Mouse (Mus musculus) large intestine, adult 2 months (tissue): ENCODE data around the gene Mrpl3. TPM values are rescaled to one million over a fixed set of nuclear protein-coding genes. Genes with fewer than 3 reads are reported as not detected.

Experiments
- DNase-seq: peaks from one replicate; pipeline ENCODE4 v3.0.0-alpha.2; 2012; ENCODE audit warnings: low read depth, low spot score
- WGBS: fragments of 180-500 bp; shearing (Covaris S2); methylation state at CpG from one replicate; pipeline ENCODE4 v1.1.7; 2018; 5-methylcytosine and 5-hydroxymethylcytosine counted together
- polyA plus RNA-seq: library from polyadenylated mRNA; depleted of rRNA; stranded (reverse); fragments of >200 nt; gene quantifications from 2 replicates; pipeline ENCODE4 v1.2.3, GENCODE M21; 2012; rRNA removed

Mrpl3 gene
- 34.6 and 41.1 TPM in 2 replicates for polyA plus RNA-seq

DNA sequence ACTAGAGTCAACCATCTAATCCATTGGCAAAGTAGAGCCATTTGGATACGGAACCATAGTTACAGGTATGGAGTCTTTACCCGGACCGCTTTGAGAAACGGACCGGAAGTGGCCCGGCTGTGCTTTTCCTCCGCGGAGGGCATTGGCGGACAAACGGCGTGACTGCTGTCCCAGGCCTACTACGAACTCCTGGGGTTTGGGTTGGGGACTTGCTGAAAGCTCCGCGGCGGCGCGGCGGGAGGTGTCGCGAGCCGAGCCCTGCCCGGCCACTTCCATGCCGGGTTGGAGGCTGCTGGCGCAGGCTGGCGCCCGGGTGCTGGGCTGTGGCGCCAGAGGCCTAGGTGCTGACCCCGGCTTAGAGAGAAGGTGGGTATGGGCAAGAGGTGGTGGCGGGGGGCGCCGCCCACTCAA lies at the start of gene Mrpl3:
Gene Mrpl3, plus strand, starts transcription at position 93 of the 411 bp plus-strand sequence.
- DNase-seq = peak; percentile 47
- WGBS = under 1% methylated on average over 31 of the region's 31 CpGs

DNA sequence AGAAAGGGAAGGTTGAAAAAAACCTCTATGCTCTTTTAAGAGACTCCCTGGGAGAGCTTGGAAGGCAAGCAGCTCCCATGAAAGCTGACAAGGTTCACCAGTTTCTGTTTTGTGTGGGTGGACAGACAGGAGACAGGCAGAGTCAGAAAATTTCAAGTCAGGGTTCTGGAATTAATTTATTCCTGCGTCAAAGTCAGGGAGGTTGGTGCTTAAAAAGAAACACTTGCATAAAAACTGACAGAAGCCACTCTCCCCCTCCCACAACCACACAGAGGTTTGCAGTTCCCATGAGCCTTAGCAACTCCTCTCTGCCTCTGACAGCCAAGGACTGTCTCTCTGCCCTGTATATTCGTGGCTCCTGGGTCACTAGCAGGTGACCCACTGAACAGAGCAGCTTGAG lies 42.3 kb upstream of the Mrpl3 start:
- DNase-seq = no peak
- 34% methylated on average over 2 of the region's 2 CpGs for WGBS

- no peak for DNase-seq
- WGBS = 86% methylated on average over 7 of the region's 7 CpGs
These were observed 34.9 kb upstream of the Mrpl3 start for GRCm38 (mm10) chr9:105018186-105018585.

- 70% methylated on average over 3 of the region's 3 CpGs for WGBS
- DNase-seq = no peak
These were observed 24.7 kb upstream of the Mrpl3 start for GRCm38 (mm10) chr9:105028311-105028710.

GRCm38 (mm10) chr9:105032572-105032971 lies 20.5 kb upstream of the Mrpl3 start:
- WGBS = 80% methylated on average over 9 of the region's 9 CpGs
- DNase-seq = no peak

DNA sequence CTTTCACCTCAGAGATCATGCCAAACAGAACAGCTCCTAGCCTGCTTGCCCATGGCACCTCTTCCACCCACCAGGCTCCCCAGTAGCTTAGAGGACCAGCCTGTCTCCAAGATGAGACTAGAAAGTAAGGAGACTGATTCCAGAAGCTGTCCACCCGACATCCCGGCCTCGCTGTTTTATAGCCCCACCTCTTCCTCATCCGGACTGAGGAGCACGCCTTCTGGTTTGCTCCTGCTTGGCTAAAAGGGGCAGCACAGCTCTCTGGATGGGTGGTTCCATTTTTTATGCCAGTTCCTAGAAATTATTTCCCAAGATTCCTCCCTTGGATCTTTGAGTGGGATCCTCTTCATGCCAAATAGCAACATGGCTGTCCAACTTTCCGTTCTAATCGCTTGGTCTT lies 19.4 kb upstream of the Mrpl3 start:
- DNase-seq = no peak
- 82% methylated on average over 7 of the region's 7 CpGs for WGBS

DNA sequence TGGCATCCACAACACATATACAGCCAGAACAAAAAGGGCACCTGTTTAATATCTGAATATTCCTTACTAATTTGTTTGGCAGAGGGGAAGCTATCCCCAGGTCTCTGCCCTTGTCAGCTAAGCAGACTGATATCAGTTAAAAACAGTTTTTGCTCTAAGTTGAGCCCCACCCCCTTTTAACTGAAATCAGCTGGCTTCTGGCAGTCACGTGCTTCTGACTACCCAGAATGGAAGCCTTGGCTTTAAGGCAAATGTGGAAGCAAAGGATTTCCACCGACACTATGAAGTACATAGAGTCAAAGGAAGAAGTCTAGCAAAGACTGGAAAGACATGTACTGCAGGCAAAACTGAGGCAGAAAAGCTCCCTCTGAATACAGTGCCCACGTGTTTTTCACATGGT lies 15.2 kb upstream of the Mrpl3 start:
- whole genome bisulfite sequencing = 66% methylated on average over 3 of the region's 3 CpGs
- no peak for DNase-seq

DNA sequence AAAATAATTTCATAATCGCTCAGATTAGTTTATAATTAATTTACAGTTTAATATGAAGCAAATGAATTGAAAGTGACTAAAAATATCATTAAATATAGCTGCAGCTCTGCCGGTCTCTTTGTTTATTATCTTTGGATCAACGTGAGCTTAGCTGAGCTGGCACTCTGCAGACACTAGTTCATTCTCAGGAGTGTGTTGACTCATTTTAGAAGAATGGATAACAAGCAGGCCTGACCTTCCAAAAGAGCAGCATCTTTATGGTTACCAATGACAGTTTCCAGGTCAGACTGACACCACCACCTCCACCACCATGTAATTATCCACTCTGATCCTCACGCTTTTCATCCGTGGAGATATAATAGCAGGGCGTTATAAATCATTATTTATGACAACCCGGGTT lies 7.0 kb upstream of the Mrpl3 start:
- 70% methylated on average over 7 of the region's 7 CpGs for WGBS
- DNase-seq = no peak

DNA sequence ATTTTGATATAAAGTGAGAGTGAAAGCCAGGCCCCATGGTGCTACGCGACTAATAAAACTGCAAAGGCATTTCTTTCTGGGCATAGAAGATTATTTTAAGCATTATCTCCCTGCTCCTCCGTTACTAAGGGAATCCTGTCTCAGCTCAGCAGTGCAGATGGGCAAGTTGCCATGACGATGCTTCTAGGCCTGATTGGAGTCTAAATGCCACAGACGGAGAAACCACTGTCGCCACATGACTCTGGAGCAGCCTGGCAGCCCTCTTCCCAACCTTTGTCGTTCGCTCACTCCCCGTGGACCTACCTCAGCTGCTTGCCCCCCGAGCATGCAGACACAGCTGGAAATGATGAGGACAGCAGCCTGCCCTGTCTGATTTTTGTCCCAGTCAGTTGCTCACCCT lies 4.7 kb upstream of the Mrpl3 start:
- DNase-seq = no peak
- WGBS = 65% methylated on average over 10 of the region's 10 CpGs

GRCm38 (mm10) chr9:105049636-105050035 lies 3.4 kb upstream of the Mrpl3 start:
- 33% methylated on average over 2 of the region's 2 CpGs for WGBS
- DNase-seq = no peak

DNA sequence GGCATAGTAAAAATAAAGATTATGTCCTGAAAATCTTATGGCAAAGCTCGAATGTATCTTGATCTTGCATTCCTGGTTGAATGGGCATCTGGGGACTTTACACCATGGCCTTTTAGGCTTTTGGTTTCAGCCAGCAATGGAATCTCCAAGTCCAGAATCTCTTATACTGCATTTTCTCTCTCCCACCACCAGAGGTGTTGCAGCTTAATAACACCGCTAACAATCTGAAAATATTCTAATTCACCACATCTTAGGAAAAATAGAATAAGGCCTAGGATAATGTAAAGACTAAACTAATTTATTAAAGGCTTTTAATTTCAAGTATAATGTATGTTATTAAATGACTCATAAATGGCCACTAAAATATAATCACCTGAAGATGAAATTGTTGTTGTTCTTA lies 2.8 kb upstream of the Mrpl3 start:
- WGBS = 52% methylated on average over 2 of the region's 2 CpGs
- DNase-seq = no peak

DNA sequence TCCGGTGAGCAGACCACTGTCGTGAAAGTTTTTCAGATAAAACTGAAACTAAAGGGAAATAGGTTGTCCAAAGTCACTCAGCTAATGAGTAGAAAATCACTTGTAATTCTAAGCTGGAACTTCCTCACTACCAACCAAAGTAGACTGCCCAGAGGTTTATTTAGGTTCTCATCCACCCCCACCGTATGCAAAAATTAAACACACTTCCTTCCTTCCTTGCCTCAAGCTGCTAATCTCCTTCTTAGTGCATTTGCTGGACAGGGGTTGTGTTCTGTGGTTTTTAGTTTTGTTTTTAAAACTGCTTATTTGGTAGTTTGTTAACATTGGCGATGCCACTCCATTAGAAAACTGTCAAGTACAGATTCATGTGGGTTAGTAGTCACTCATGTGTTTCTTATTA lies 773 bp downstream of the Mrpl3 start:
- DNase-seq = no peak
- 26% methylated on average over 4 of the region's 4 CpGs for WGBS

GRCm38 (mm10) chr9:105069106-105069505 lies 16.1 kb downstream of the Mrpl3 start:
- no peak for DNase-seq
- WGBS = 94% methylated on average over 10 of the region's 10 CpGs

GRCm38 (mm10) chr9:105072991-105073748 lies 20.1 kb downstream of the Mrpl3 start:
- no peak for DNase-seq
- 83% methylated on average over 4 of the region's 4 CpGs for WGBS

DNA sequence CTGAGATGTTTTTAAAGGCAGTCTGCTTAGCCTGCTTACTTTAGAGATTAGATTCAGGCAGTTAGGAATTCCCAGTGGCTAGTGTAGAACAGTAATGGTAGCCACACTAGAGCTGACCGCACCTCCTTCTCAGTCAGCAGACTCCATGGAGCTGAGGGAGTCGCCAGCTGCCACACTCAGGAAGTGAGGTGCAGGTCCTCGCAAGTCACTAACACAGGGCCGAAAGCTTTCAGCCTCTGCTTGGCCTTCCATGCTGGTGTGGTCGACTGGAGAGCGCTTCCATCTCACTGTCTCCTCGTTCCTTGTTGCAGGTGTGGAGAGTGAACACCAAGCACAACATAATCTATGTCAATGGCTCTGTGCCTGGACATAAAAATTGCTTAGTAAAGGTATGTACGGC lies 21.8 kb downstream of the Mrpl3 start:
- 89% methylated on average over 8 of the region's 8 CpGs for WGBS
- DNase-seq = no peak

GRCm38 (mm10) chr9:105076756-105077424 lies 23.9 kb downstream of the Mrpl3 start:
- WGBS = 80% methylated on average over 13 of the region's 13 CpGs

GRCm38 (mm10) chr9:105078460-105078859 lies 25.4 kb downstream of the Mrpl3 start:
- no peak for DNase-seq
- 90% methylated on average over 4 of the region's 4 CpGs for WGBS

More at GRCm38 (mm10) chr9:105076756-105077424, 23.9 kb downstream of the Mrpl3 start:
- no peak for DNase-seq

DNA sequence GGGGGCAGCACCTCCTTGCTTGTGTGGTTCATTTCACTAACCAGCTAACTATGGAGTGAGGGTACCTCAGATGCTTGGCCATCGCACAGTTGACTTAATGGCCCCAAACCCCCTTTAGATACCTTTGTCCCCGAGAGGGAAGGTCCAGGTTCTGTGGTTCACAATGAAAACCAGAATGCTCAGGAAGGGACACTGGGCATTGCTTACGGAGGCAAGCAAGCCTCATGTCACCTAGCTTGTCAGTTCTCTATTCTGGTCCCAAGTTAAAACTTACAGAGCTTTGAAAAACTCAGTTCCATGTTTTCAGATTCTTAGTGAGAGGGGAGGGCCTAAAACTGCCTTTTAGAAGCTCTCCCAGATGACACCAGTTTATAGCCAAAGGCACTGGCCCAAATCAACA lies 27.2 kb downstream of the Mrpl3 start:
- WGBS = 79% methylated on average over 3 of the region's 3 CpGs
- DNase-seq = no peak

DNA sequence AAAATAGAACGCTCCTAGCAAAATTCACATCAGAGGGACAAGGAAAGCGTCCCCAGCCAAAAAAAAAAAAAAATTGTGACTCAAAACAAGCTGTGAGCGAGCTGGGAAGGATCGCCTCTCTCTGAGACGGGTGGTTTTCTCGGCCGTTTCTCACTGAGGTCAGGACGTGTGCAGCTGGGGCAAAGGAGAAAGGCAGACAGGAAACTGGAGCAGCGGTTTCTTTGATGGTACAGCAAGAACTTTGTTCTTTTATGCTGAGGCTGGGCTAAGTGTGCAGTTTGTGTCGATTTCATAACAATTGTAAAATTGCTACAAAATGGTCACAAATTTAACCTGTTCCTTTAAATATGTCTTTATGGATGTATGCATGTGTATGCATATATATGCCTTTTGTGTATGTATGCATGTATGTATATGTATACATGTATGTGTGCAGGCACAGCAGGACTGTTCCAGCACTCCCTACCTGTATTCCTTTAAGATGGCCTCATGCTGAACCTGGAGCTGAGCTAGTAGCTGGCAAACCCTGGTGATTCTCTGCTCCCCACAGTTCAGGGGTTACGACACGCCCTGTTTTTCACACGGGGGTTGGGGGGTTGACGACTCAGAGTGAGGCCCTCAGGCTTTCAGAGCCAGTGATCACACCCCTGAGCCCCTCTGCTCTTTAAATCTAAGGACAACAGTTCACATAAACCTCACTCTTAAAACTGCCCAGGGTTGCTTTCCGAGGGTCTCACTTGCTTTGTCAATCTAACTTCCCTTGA lies 48.0 kb downstream of the Mrpl3 start:
- no peak for DNase-seq
- 23% methylated on average over 15 of the region's 15 CpGs for WGBS

DNA sequence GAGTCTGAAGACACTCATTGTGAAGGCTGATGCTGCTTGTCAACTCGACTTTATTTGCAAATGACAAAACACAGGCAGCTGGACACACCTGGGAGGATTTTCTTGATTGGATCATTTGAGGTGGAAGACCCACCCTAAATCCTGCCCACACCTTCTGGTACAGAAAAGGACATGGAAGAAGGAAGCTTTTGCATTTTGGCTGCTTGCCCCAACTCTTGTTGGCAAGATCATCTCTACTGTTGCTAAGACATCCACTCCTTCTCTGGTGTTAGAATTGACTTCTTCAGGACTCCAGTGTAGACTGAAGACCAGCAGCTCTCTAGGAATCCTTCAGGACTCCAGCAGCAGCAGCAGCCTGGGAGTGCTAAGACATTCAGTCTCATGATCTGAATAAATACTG lies 48.9 kb downstream of the Mrpl3 start:
- WGBS = 21% methylated on average over 1 of the region's 1 CpGs
- DNase-seq = no peak

DNA sequence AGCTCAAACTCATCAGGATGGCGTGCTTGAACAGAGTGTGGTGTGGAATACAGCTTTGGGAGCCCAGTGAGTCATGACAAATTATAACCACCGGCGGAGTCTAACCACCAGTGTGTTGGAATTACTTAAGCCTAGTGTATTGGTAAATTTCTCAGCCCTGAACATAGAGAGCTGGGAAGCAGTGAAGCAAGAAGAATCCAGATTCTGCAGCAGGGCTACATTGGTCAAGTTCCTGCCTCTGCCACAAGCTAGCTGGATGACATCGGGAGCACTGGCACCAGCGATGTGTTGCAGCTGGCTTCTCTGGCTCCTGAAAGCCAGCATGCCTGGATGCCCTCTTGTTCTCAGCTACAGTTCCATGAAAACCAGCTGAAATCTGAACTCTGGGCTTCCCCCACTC lies 50.9 kb downstream of the Mrpl3 start:
- WGBS = 88% methylated on average over 5 of the region's 5 CpGs

More for the DNA sequence above, 50.9 kb downstream of the Mrpl3 start:
- DNase-seq = no peak
